Mouse (Mus musculus): ENCODE measurements around the gene Trim69. TPM values are rescaled to one million over a fixed set of nuclear protein-coding genes. Genes with fewer than 3 reads are reported as not detected.

Trim69 gene
- polyA plus RNA-seq, 1 experiment from 2014 or later = not detected

- WGBS = 74% methylated on average over 3 of the region's 3 CpGs
- no peaks in the 10 kb centered on the region for H3K9me3 ChIP-seq (replicated peaks; ENCODE audit: low read length)
- H3K4me3 ChIP-seq (replicated peaks; ENCODE audit: low read depth, low read length) = no peak overlapping the region
- no peak for TF ChIP-seq CTCF (IDR thresholded peaks at IDR 0.05; ENCODE audit: low read depth)
- no peaks in the 10 kb centered on the region for H3K27me3 ChIP-seq (ENCODE audit: insufficient read depth, low read length)
- no peak overlapping the region for H3K9ac ChIP-seq (ENCODE audit: low read depth, low read length)
- H3K27ac ChIP-seq = no peak overlapping the region
- ATAC-seq (replicated peaks; ENCODE audit: low FRiP score, low read depth) = no peak
- 0 out of 2 replicates have a peak, but pooled peaks cover 10% of the 10 kb centered on the region for H3K36me3 ChIP-seq (ENCODE audit: insufficient read depth, low read length)
- DNase-seq (ENCODE audit: low spot score) = no peak
- H3K4me1 ChIP-seq (replicated peaks; ENCODE audit: insufficient read depth, low read length) = peaks cover 4% of the 10 kb centered on the region; the same call in 1 of the 2 replicates
- H3K4me2 ChIP-seq (ENCODE audit: low read length) = no peak overlapping the region
These were observed 10.8 kb upstream of the Trim69 start for GRCm38 (mm10) chr2:122149716-122150115.

GRCm38 (mm10) chr2:122151221-122151620, 9.3 kb upstream of the Trim69 start:
- no peaks in the 10 kb centered on the region for H3K9me3 ChIP-seq (replicated peaks; ENCODE audit: low read length)
- no peak overlapping the region for H3K27ac ChIP-seq
- no peak for TF ChIP-seq CTCF (IDR thresholded peaks at IDR 0.05; ENCODE audit: low read depth)
- ATAC-seq (replicated peaks; ENCODE audit: low FRiP score, low read depth) = no peak
- peaks cover 15% of the 10 kb centered on the region; the same call in 1 of the 2 replicates for H3K36me3 ChIP-seq (ENCODE audit: insufficient read depth, low read length)
- no peak overlapping the region for H3K4me2 ChIP-seq (ENCODE audit: low read length)
- 91% methylated on average over 1 of the region's 1 CpGs for WGBS
- peaks cover 4% of the 10 kb centered on the region; the same call in 1 of the 2 replicates for H3K4me1 ChIP-seq (replicated peaks; ENCODE audit: insufficient read depth, low read length)
- no peak overlapping the region for H3K9ac ChIP-seq (ENCODE audit: low read depth, low read length)
- no peaks in the 10 kb centered on the region for H3K27me3 ChIP-seq (ENCODE audit: insufficient read depth, low read length)
- H3K4me3 ChIP-seq (replicated peaks; ENCODE audit: low read depth, low read length) = no peak overlapping the region
- DNase-seq (ENCODE audit: low spot score) = no peak

- H3K9ac ChIP-seq (ENCODE audit: low read depth, low read length) = no peak overlapping the region
- no peak for TF ChIP-seq CTCF (IDR thresholded peaks at IDR 0.05; ENCODE audit: low read depth)
- no peak for ATAC-seq (replicated peaks; ENCODE audit: low FRiP score, low read depth)
- H3K4me3 ChIP-seq (replicated peaks; ENCODE audit: low read depth, low read length) = no peak overlapping the region
- no peaks in the 10 kb centered on the region for H3K9me3 ChIP-seq (replicated peaks; ENCODE audit: low read length)
- H3K36me3 ChIP-seq (ENCODE audit: insufficient read depth, low read length) = peaks cover 15% of the 10 kb centered on the region; the same call in 1 of the 2 replicates
- no peaks in the 10 kb centered on the region for H3K27me3 ChIP-seq (ENCODE audit: insufficient read depth, low read length)
- no peak overlapping the region for H3K27ac ChIP-seq
- DNase-seq (ENCODE audit: low spot score) = no peak
- no peak overlapping the region for H3K4me2 ChIP-seq (ENCODE audit: low read length)
- 86% methylated on average over 3 of the region's 3 CpGs for WGBS
- no peaks in the 10 kb centered on the region; the same call in 1 of the 2 replicates for H3K4me1 ChIP-seq (replicated peaks; ENCODE audit: insufficient read depth, low read length)
These were observed 7.7 kb upstream of the Trim69 start for GRCm38 (mm10) chr2:122152850-122153249.

- H3K9me3 ChIP-seq (replicated peaks; ENCODE audit: low read length) = no peaks in the 10 kb centered on the region
- DNase-seq (ENCODE audit: low spot score) (no peak), ATAC-seq (replicated peaks; ENCODE audit: low FRiP score, low read depth) (no peak)
- H3K27me3 ChIP-seq (ENCODE audit: insufficient read depth, low read length) = no peaks in the 10 kb centered on the region
- H3K4me2 ChIP-seq (ENCODE audit: low read length) = no peak overlapping the region
- no peaks in the 10 kb centered on the region; the same call in 1 of the 2 replicates for H3K4me1 ChIP-seq (replicated peaks; ENCODE audit: insufficient read depth, low read length)
- H3K4me3 ChIP-seq (replicated peaks; ENCODE audit: low read depth, low read length) = no peak overlapping the region
- TF ChIP-seq CTCF (IDR thresholded peaks at IDR 0.05; ENCODE audit: low read depth) = no peak
- H3K9ac ChIP-seq (ENCODE audit: low read depth, low read length) = no peak overlapping the region
- peaks cover 15% of the 10 kb centered on the region; the same call in 1 of the 2 replicates for H3K36me3 ChIP-seq (ENCODE audit: insufficient read depth, low read length)
- H3K27ac ChIP-seq = no peak overlapping the region
- 83% methylated on average over 6 of the region's 7 CpGs for WGBS
These were observed 6.7 kb upstream of the Trim69 start for GRCm38 (mm10) chr2:122153681-122154365.

- no peak overlapping the region for H3K9ac ChIP-seq (ENCODE audit: low read depth, low read length)
- H3K9me3 ChIP-seq (replicated peaks; ENCODE audit: low read length) = no peaks in the 10 kb centered on the region
- ATAC-seq (replicated peaks; ENCODE audit: low FRiP score, low read depth) (no peak), DNase-seq (ENCODE audit: low spot score) (no peak)
- H3K27me3 ChIP-seq (ENCODE audit: insufficient read depth, low read length) = no peaks in the 10 kb centered on the region
- no peak for TF ChIP-seq CTCF (IDR thresholded peaks at IDR 0.05; ENCODE audit: low read depth)
- H3K27ac ChIP-seq = no peak overlapping the region
- H3K4me1 ChIP-seq (replicated peaks; ENCODE audit: insufficient read depth, low read length) = no peaks in the 10 kb centered on the region
- 96% methylated on average over 2 of the region's 2 CpGs for WGBS
- no peak overlapping the region for H3K4me3 ChIP-seq (replicated peaks; ENCODE audit: low read depth, low read length)
- H3K4me2 ChIP-seq (ENCODE audit: low read length) = no peak overlapping the region
- H3K36me3 ChIP-seq (ENCODE audit: insufficient read depth, low read length) = peaks cover 15% of the 10 kb centered on the region; the same call in 1 of the 2 replicates
These were observed 6.0 kb upstream of the Trim69 start for GRCm38 (mm10) chr2:122154479-122154878.

- ATAC-seq (replicated peaks; ENCODE audit: low FRiP score, low read depth) (no peak), DNase-seq (ENCODE audit: low spot score) (no peak)
- Histone ChIP-seq H3K27me3 (ENCODE audit: insufficient read depth, low read length) (no peaks in the 10 kb centered on the region), H3K4me2 (ENCODE audit: low read length) (no peak overlapping the region), H3K36me3 (ENCODE audit: insufficient read depth, low read length) (peaks cover 15% of the 10 kb centered on the region; the same call in 1 of the 2 replicates), H3K27ac (no peak overlapping the region), H3K4me3 (replicated peaks; ENCODE audit: low read depth, low read length) (no peak overlapping the region), H3K9me3 (replicated peaks; ENCODE audit: low read length) (no peaks in the 10 kb centered on the region), H3K4me1 (replicated peaks; ENCODE audit: insufficient read depth, low read length) (no peaks in the 10 kb centered on the region), H3K9ac (ENCODE audit: low read depth, low read length) (no peak overlapping the region)
- 73% methylated on average over 2 of the region's 2 CpGs for WGBS
- TF ChIP-seq CTCF (IDR thresholded peaks at IDR 0.05; ENCODE audit: low read depth) = no peak
These were observed 5.2 kb upstream of the Trim69 start for GRCm38 (mm10) chr2:122155292-122155691.

All from kidney, postnatal 0 days (tissue).